Mouse (Mus musculus) liver, embryonic 14.5 days (tissue): Measurements from ENCODE around the gene Chpf2. TPM values are rescaled to one million over a fixed set of nuclear protein-coding genes. Genes with fewer than 3 reads are reported as not detected.

Source experiments
- ATAC-seq: fragments of 200-750 bp; cut with Nextera tagmentation; 2 replicates; pipeline ENCODE4 v1.8.0; 2017; ENCODE audit warnings: moderate number of reproducible peaks, mild to moderate bottlenecking, moderate library complexity; ENCODE audit not compliant: insufficient read depth
- DNase-seq, 3 experiments: peaks; one replicate each; pipeline ENCODE4 v3.0.0-alpha.2; 2012 to 2013; ENCODE audit warnings: low read depth in 3 of 3, low spot score in 3 of 3
- H3K27ac ChIP-seq: fragments of 300-500 bp; sonication (generic); 2 replicates; pipeline ENCODE4 v1.5.1; 2014; ENCODE audit warnings: moderate library complexity, mild to moderate bottlenecking, control low read depth, inconsistent platforms
- H3K27me3 ChIP-seq: fragments of 300-500 bp; sonication (generic); 2 replicates; pipeline ENCODE4 v1.6.1; 2014; ENCODE audit warnings: mild to moderate bottlenecking, low read length, moderate library complexity; ENCODE audit not compliant: control insufficient read depth, insufficient read depth
- H3K36me3 ChIP-seq: fragments of 300-500 bp; sonication (generic); replicated peaks from 2 replicates; pipeline ENCODE4 v1.6.1; 2014; ENCODE audit warnings: low read depth; ENCODE audit not compliant: control insufficient read depth, insufficient read depth
- H3K4me1 ChIP-seq, 2 experiments: fragments of 200-500 bp in 1 of 2; fragments of 300-500 bp in 1 of 2; sonication (generic) in 1 of 2; replicated peaks; 2 replicates each; pipeline ENCODE4 v1.6.1; 2012 to 2014; ENCODE audit warnings: antibody characterized with exemption in 1 of 2, inconsistent platforms in 1 of 2, low read length in 1 of 2; ENCODE audit not compliant: control insufficient read depth in 2 of 2, insufficient read depth in 2 of 2
- H3K4me2 ChIP-seq: fragments of 300-500 bp; sonication (generic); 2 replicates; pipeline ENCODE4 v1.6.1; 2014; ENCODE audit warnings: low read depth, mild to moderate bottlenecking, control low read depth, moderate library complexity
- H3K4me3 ChIP-seq, 2 experiments: fragments of 200-500 bp in 1 of 2; fragments of 300-500 bp in 1 of 2; sonication (generic) in 1 of 2; 2 replicates each; pipeline ENCODE4 v1.5.1; 2012 to 2014; ENCODE audit warnings: low read depth in 2 of 2, low read length in 2 of 2, mild to moderate bottlenecking in 2 of 2, control low read depth in 1 of 2, inconsistent platforms in 1 of 2, moderate library complexity in 1 of 2; ENCODE audit not compliant: insufficient read depth in 1 of 2
- H3K9ac ChIP-seq: fragments of 300-500 bp; sonication (generic); replicated peaks from 2 replicates; pipeline ENCODE4 v1.6.1; 2014; ENCODE audit warnings: mild to moderate bottlenecking, control low read depth, moderate library complexity
- H3K9me3 ChIP-seq: fragments of 300-500 bp; sonication (generic); 2 replicates; pipeline ENCODE4 v1.6.1; 2016; ENCODE audit warnings: low read length, mixed read lengths; ENCODE audit not compliant: control insufficient read depth
- CTCF ChIP-seq: IDR thresholded peaks from 2 replicates; pipeline ENCODE4 v1.5.1; 2016; ENCODE audit warnings: antibody characterized with exemption, low read depth, control low read depth
- EP300 ChIP-seq: IDR thresholded peaks from 2 replicates; pipeline ENCODE4 v1.6.1; 2016; ENCODE audit warnings: antibody characterized with exemption, low read depth
- WGBS: fragments of 180-500 bp; shearing (Covaris S2); extraction: QIAGEN DNeasy Blood & Tissue Kit; methylation state at CpG from one replicate; pipeline ENCODE4 v1.1.7; 2014; ENCODE audit not compliant: insufficient replicate concordance; 5-methylcytosine and 5-hydroxymethylcytosine counted together
- polyA plus RNA-seq, 2 experiments: library from polyadenylated mRNA; depleted of rRNA in 1 of 2; stranded (reverse) in 1 of 2; unstranded in 1 of 2; fragments of >200 nt; fragmentation: Nextera tagmentation in 1 of 2; extraction: Ambion mirVana in 1 of 2; gene quantifications; 2 replicates each; pipeline versions ENCODE4 v1.2.1 to v1.2.3; 2012 to 2014

The Chpf2 gene
- polyA plus RNA-seq, 2 experiments, result 5.6 to 5.9 TPM

DNA sequence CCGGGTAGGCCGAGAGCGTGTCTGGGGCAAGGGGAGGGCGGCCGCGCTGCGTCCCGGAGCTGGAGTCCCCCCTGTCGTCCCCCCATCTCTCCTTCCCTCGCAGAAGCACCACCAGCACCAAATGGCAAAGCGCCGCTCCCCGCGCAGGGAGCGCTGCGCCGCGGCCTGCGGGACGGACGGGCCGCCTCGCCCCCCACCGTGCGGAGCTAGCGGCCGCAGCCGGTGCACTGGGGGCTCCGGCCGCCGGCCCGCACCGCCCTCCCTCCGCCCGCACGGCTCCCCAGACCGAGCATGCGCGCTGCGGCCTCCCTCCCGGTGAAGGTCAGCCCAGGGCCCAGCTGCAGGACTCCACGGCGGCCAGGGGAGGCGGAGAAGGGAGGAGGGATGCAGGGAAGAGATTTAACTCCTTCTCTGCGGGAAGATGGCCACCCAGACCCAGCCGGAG is 18.1 kb downstream of the Chpf2 start:
- H3K36me3 ChIP-seq, result no peaks in the 10 kb centered on the region
- TF ChIP-seq EP300 (no peak), CTCF (0 out of 2 replicates have a peak, but pooled peaks have one; percentile 9)
- WGBS, result 1% methylated on average over 46 of the region's 46 CpGs
- peak overlapping the region; percentile 43 for H3K4me2 ChIP-seq
- H3K9ac ChIP-seq, result no peak overlapping the region
- DNase-seq (no peak), ATAC-seq (peak; percentile 54; the same call in 1 of the 2 replicates)
- peak overlapping the region; percentile 25 to 50; a peak in 3 of 4 replicates for H3K4me3 ChIP-seq
- peaks cover 67% of the 10 kb centered on the region for H3K27me3 ChIP-seq
- H3K4me1 ChIP-seq, result 0 out of 4 replicates have a peak, but pooled peaks cover 0 to 3% of the 10 kb centered on the region in 2 experiments
- no peak overlapping the region for H3K27ac ChIP-seq
- no peaks in the 10 kb centered on the region for H3K9me3 ChIP-seq

DNA sequence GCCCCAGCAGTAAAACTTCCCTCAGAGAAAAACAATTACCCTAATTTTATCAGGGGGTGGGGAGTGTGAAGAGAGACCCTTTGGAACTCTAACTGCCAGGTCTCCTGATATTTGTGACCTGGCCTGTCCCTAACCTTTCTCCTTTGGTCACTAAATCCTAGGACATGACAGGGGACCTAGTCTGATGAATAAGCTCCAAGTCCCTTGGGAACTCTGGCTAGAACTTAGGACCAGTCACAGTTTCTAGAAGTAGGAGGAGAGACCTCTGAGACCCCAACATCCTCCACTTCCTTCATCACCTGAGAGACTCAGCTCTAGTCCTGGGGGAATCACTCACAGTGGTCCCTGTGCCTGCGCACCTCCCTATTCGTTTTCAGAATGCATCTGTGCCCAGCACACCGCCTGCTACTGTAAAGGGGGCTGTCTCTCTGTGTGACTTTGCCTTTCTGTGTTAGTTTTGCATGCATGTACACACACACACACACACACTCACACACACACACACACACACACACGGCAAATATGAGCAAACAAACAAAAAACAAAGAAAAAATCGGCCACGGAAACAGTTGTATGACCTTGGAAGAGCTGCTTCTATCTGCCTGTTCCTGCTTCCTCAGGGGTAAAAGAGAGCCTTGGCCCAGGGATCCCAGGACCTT is 18.9 kb downstream of the Chpf2 start:
- 24% methylated on average over 6 of the region's 6 CpGs for WGBS
- no peak for DNase-seq

DNA sequence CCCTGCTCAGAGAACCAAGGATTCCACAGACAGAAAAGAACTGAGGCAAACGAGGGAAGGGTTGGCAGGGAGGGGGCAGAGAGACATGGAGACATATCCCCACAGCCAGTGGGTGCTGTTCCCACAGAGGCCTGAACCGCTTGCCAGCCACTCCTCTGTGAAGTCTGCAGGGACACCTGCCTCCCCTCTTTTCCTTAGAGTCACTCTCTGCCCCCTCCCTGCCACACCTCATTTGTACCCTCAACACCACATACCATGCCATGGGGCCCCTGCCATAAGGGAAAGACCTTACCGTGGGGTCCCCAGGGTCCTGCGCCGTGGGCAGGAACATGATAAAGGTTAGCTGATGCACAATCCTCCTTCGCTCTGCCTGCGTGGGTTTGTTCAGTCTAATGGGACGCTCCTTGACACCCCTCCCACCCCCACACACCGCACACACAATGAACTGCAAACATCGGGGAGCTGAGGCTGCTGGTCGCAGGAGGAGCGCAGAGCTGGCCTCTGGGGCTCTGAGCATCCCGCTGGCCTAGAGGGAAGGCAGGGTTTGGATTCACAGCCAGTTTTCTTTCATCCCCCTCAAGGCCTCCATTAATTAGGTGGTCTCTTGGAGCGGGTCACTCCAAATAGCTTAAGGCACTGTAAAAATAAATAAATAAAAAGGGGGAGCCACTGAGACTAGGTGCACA is 19.6 kb downstream of the Chpf2 start:
- no peak overlapping the region for H3K9ac ChIP-seq
- 0 out of 4 replicates have a peak, but pooled peaks cover 0 to 3% of the 10 kb centered on the region in 2 experiments for H3K4me1 ChIP-seq
- peaks cover 53% of the 10 kb centered on the region for H3K27me3 ChIP-seq
- WGBS, result 45% methylated on average over 14 of the region's 14 CpGs
- DNase-seq (no peak), ATAC-seq (no peak)
- H3K27ac ChIP-seq, result no peak overlapping the region
- no peak overlapping the region for H3K4me2 ChIP-seq
- no peak for TF ChIP-seq EP300
- TF ChIP-seq CTCF, result no peak
- H3K36me3 ChIP-seq, result no peaks in the 10 kb centered on the region
- no peak overlapping the region for H3K4me3 ChIP-seq
- H3K9me3 ChIP-seq, result no peaks in the 10 kb centered on the region

More for the DNA sequence above, 18.9 kb downstream of the Chpf2 start:
- H3K27me3 ChIP-seq, result peaks cover 59% of the 10 kb centered on the region
- TF ChIP-seq EP300, result no peak
- TF ChIP-seq CTCF, result no peak
- 0 out of 4 replicates have a peak, but pooled peaks cover 0 to 3% of the 10 kb centered on the region in 2 experiments for H3K4me1 ChIP-seq
- H3K9me3 ChIP-seq, result no peaks in the 10 kb centered on the region
- no peak for ATAC-seq
- no peak overlapping the region for H3K4me3 ChIP-seq
- no peaks in the 10 kb centered on the region for H3K36me3 ChIP-seq
- no peak overlapping the region for H3K9ac ChIP-seq
- no peak overlapping the region for H3K27ac ChIP-seq
- H3K4me2 ChIP-seq, result peak overlapping the region; percentile 43; the same call in 1 of the 2 replicates

GRCm38 (mm10) chr5:24609388-24609787 is 22.8 kb downstream of the Chpf2 start:
- 16% methylated on average over 5 of the region's 5 CpGs for WGBS
- Histone ChIP-seq H3K4me3 (no peak overlapping the region), H3K27me3 (peaks cover 20% of the 10 kb centered on the region), H3K27ac (no peak overlapping the region), H3K4me1 (no peaks in the 10 kb centered on the region), H3K9me3 (no peaks in the 10 kb centered on the region), H3K4me2 (no peak overlapping the region), H3K9ac (no peak overlapping the region), H3K36me3 (no peaks in the 10 kb centered on the region)
- TF ChIP-seq CTCF (no peak), EP300 (no peak)
- DNase-seq, result no peak
- ATAC-seq, result no peak
